Mouse (Mus musculus) right cerebral cortex, postnatal 36 days (tissue): ENCODE measurements around the gene Fndc11.

Source experiments
- DNase-seq, 2 experiments: peaks; one replicate each; pipeline ENCODE4 v3.0.0; 2022; ENCODE audit warnings: low spot score in 2 of 2, mixed read lengths in 1 of 2

Gene Fndc11

GRCm38 (mm10) chr2:181218881-181219485 is 830 bp upstream of the Fndc11 start:
- DNase-seq, result no peak

- DNase-seq, result no peak
Measured at GRCm38 (mm10) chr2:181220361-181220760, 548 bp downstream of the Fndc11 start.

GRCm38 (mm10) chr2:181224994-181225393 is 5.2 kb downstream of the Fndc11 start:
- DNase-seq, result no peak

GRCm38 (mm10) chr2:181227122-181227521 is 7.3 kb downstream of the Fndc11 start:
- DNase-seq, result no peak

GRCm38 (mm10) chr2:181228335-181228734 is 8.5 kb downstream of the Fndc11 start:
- no peak for DNase-seq

- DNase-seq, result no peak
Measured at GRCm38 (mm10) chr2:181231171-181231570, 11.4 kb downstream of the Fndc11 start.

GRCm38 (mm10) chr2:181233443-181233842 is 13.6 kb downstream of the Fndc11 start:
- no peak for DNase-seq

GRCm38 (mm10) chr2:181234680-181235079 is 14.9 kb downstream of the Fndc11 start:
- DNase-seq, result no peak

GRCm38 (mm10) chr2:181235681-181236566 is 16.1 kb downstream of the Fndc11 start:
- no peak for DNase-seq

- DNase-seq, result no peak
Measured at GRCm38 (mm10) chr2:181237251-181238014, 17.6 kb downstream of the Fndc11 start.

- DNase-seq, result no peak
Measured at GRCm38 (mm10) chr2:181238091-181238610, 18.3 kb downstream of the Fndc11 start.

GRCm38 (mm10) chr2:181238861-181239260 is 19.0 kb downstream of the Fndc11 start:
- no peak for DNase-seq

- peak in 1 of 2 experiments; percentile 15 for DNase-seq
Measured at GRCm38 (mm10) chr2:181239261-181239660, 19.4 kb downstream of the Fndc11 start.

GRCm38 (mm10) chr2:181240806-181241440 is 21.1 kb downstream of the Fndc11 start:
- no peak for DNase-seq

- DNase-seq, result no peak
Measured at GRCm38 (mm10) chr2:181241602-181242313, 21.9 kb downstream of the Fndc11 start, which contains the start of gene Helz2. Gene Helz2, minus strand, starts transcription at chr2:181242027.

GRCm38 (mm10) chr2:181242314-181242665 is 22.5 kb downstream of the Fndc11 start:
- no peak for DNase-seq

- no peak for DNase-seq
Measured at GRCm38 (mm10) chr2:181243706-181244394, 24.0 kb downstream of the Fndc11 start.

- DNase-seq, result no peak
Measured at GRCm38 (mm10) chr2:181245031-181245430, 25.2 kb downstream of the Fndc11 start.

GRCm38 (mm10) chr2:181249217-181249616 is 29.4 kb downstream of the Fndc11 start:
- no peak for DNase-seq

GRCm38 (mm10) chr2:181251841-181252240 is 32.0 kb downstream of the Fndc11 start:
- no peak for DNase-seq
